Mouse (Mus musculus) adrenal gland, postnatal 36 days (tissue): Measurements from ENCODE around the gene Ric8b. TPM values are rescaled to one million over a fixed set of nuclear protein-coding genes. Genes with fewer than 3 reads are reported as not detected.

Experiments
- DNase-seq, 2 experiments: peaks; one replicate each; pipeline ENCODE4 v3.0.0; 2021; ENCODE audit warnings: mixed read lengths in 1 of 2
- long read RNA-seq, 2 experiments: library from polyadenylated mRNA; stranded (forward); transcript quantifications; one replicate each; pipeline ENCODE4 v2.0.0; 2021; ENCODE audit warnings: borderline sequencing depth in 2 of 2
- total RNA-seq, 2 experiments: library from RNA; stranded (reverse); gene quantifications; 2 replicates each; pipeline ENCODE4 v1.2.3; 2021

Ric8b gene
- 10 to 100 TPM; 29.2 to 38.7 TPM for total RNA-seq
- long read RNA-seq, experiment 1, transcript Ric8b-202 (9 exons, 2,909 nt) = major isoform, 6 of 12 reads
- long read RNA-seq, experiment 1, partial matches to known transcripts = 2 of 12 reads
- long read RNA-seq, experiment 1, other reads (novel, unspliced or antisense) = 2 of 12 reads
- long read RNA-seq, experiment 2, partial matches to known transcripts = 0 of 2 reads
- long read RNA-seq, experiment 2, other reads (novel, unspliced or antisense) = 0 of 2 reads

- DNase-seq = peak; percentile 98
Measured at GRCm38 (mm10) chr10:84916810-84917730, at the start of gene Ric8b. Ric8b (plus strand) TSS chr10:84917616.

- DNase-seq = no peak
Measured at GRCm38 (mm10) chr10:84871285-84871684, 46.1 kb upstream of the Ric8b start.

- peak; percentile 20 to 40 for DNase-seq
Measured at GRCm38 (mm10) chr10:84871921-84872320, 45.5 kb upstream of the Ric8b start.

GRCm38 (mm10) chr10:84879823-84880571 lies 37.4 kb upstream of the Ric8b start:
- DNase-seq = no peak

GRCm38 (mm10) chr10:84882528-84882927 lies 34.9 kb upstream of the Ric8b start:
- no peak for DNase-seq

- no peak for DNase-seq
Measured at GRCm38 (mm10) chr10:84885341-84885884, 32.0 kb upstream of the Ric8b start.

- DNase-seq = no peak
Measured at GRCm38 (mm10) chr10:84886221-84886627, 31.2 kb upstream of the Ric8b start.

- no peak for DNase-seq
Measured at GRCm38 (mm10) chr10:84886785-84887184, 30.6 kb upstream of the Ric8b start.

- no peak for DNase-seq
Measured at GRCm38 (mm10) chr10:84889096-84889846, 28.1 kb upstream of the Ric8b start.

- DNase-seq = no peak
Measured at GRCm38 (mm10) chr10:84895810-84896358, 21.5 kb upstream of the Ric8b start.

- DNase-seq = no peak
Measured at GRCm38 (mm10) chr10:84896941-84897930, 20.2 kb upstream of the Ric8b start.

- no peak for DNase-seq
Measured at GRCm38 (mm10) chr10:84898144-84898979, 19.1 kb upstream of the Ric8b start.

GRCm38 (mm10) chr10:84901676-84902075 lies 15.7 kb upstream of the Ric8b start:
- DNase-seq = peak in 1 of 2 experiments; percentile 33

GRCm38 (mm10) chr10:84902213-84902612 lies 15.2 kb upstream of the Ric8b start:
- no peak for DNase-seq

- peak; percentile 26 to 56 for DNase-seq
Measured at GRCm38 (mm10) chr10:84903307-84903706, 14.1 kb upstream of the Ric8b start.

GRCm38 (mm10) chr10:84903742-84904141 lies 13.7 kb upstream of the Ric8b start:
- peak in 1 of 2 experiments; percentile 49 for DNase-seq

- no peak for DNase-seq
Measured at GRCm38 (mm10) chr10:84906895-84907294, 10.5 kb upstream of the Ric8b start.

GRCm38 (mm10) chr10:84908006-84908405 lies 9.4 kb upstream of the Ric8b start:
- DNase-seq = no peak

- no peak for DNase-seq
Measured at GRCm38 (mm10) chr10:84908471-84908870, 8.9 kb upstream of the Ric8b start.
